Mouse (Mus musculus) embryonic fibroblast, embryonic 13.5 days (primary cell): ENCODE data around the gene Bpnt1.

Experiments
- CTCF ChIP-seq: IDR thresholded peaks from 2 replicates; pipeline ENCODE4 v1.5.1; 2011; ENCODE audit warnings: mild to moderate bottlenecking, control low read depth, low read length, moderate library complexity, borderline replicate concordance; ENCODE audit not compliant: insufficient read depth
- POLR2A ChIP-seq: IDR thresholded peaks from 2 replicates; pipeline ENCODE4 v1.6.1; 2011; ENCODE audit warnings: low read depth, mild to moderate bottlenecking, control low read depth, low read length, moderate library complexity

DNA sequence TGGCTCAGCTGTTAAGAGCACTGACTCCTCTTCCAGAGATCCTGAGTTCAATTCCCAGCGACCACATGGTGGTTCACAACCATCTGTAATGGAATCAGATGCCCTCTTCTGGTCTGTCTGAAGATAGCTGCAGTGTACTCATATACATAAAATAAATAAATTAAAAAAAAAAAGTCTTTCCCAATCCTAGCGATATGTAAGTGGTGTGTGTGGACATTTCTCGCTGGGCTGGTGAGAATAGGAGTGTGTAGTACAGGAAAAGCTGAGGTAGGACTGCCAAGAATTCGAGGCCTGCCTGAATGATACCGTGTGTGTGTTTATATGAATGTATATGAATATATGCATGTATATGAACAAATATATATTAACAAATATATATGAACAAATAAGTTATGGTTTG is 585 bp upstream of the Bpnt1 start:
- no peak for TF ChIP-seq CTCF
- TF ChIP-seq POLR2A, result no peak
